Mouse (Mus musculus) lung, postnatal 0 days (tissue): Measurements from ENCODE around the gene Scgb1c1. TPM values are rescaled to one million over a fixed set of nuclear protein-coding genes. Genes with fewer than 3 reads are reported as not detected.

Source experiments
- ATAC-seq: fragments of 200-750 bp; cut with Nextera tagmentation; 2 replicates; pipeline ENCODE4 v1.8.0; 2017; ENCODE audit warnings: moderate library complexity
- DNase-seq: peaks from one replicate; pipeline ENCODE4 v3.0.0-alpha.2; 2016; ENCODE audit warnings: low spot score
- H3K27ac ChIP-seq: fragments of 300-500 bp; sonication (generic); 2 replicates; pipeline ENCODE4 v1.5.1; 2014; ENCODE audit warnings: antibody characterized with exemption, mild to moderate bottlenecking, low read length, mixed read lengths
- H3K27me3 ChIP-seq: fragments of 300-500 bp; sonication (generic); replicated peaks from 2 replicates; pipeline ENCODE4 v1.6.1; 2014; ENCODE audit warnings: low read length, mixed read lengths; ENCODE audit not compliant: insufficient read depth
- H3K36me3 ChIP-seq: fragments of 300-500 bp; sonication (generic); 2 replicates; pipeline ENCODE4 v1.6.1; 2014; ENCODE audit warnings: low read length, mixed read lengths; ENCODE audit not compliant: insufficient read depth
- H3K4me1 ChIP-seq: fragments of 300-500 bp; sonication (generic); 2 replicates; pipeline ENCODE4 v1.6.1; 2014; ENCODE audit warnings: antibody characterized with exemption, low read depth, low read length, mixed read lengths; ENCODE audit not compliant: insufficient read depth
- H3K4me2 ChIP-seq: fragments of 300-500 bp; sonication (generic); replicated peaks from 2 replicates; pipeline ENCODE4 v1.6.1; 2014; ENCODE audit warnings: low read depth, mild to moderate bottlenecking, low read length, moderate library complexity, mixed read lengths
- H3K4me3 ChIP-seq: fragments of 300-500 bp; sonication (generic); 2 replicates; pipeline ENCODE4 v1.5.1; 2014; ENCODE audit warnings: low read depth, low read length
- H3K9ac ChIP-seq: fragments of 300-500 bp; sonication (generic); replicated peaks from 2 replicates; pipeline ENCODE4 v1.6.1; 2014; ENCODE audit warnings: low read depth, mild to moderate bottlenecking
- H3K9me3 ChIP-seq: fragments of 300-500 bp; sonication (generic); 2 replicates; pipeline ENCODE4 v1.6.1; 2016; ENCODE audit warnings: low read length, mixed read lengths
- CTCF ChIP-seq: IDR thresholded peaks from 2 replicates; pipeline ENCODE4 v1.5.1; 2016; ENCODE audit warnings: antibody characterized with exemption, mild to moderate bottlenecking
- EP300 ChIP-seq: IDR thresholded peaks from 2 replicates; pipeline ENCODE4 v1.6.1; 2016; ENCODE audit warnings: antibody characterized with exemption, mild to moderate bottlenecking, control low read depth
- WGBS: fragments of 180-500 bp; shearing (Covaris S2); extraction: QIAGEN DNeasy Blood & Tissue Kit; methylation state at CpG from one replicate; pipeline ENCODE4 v1.1.7; 2014; 5-methylcytosine and 5-hydroxymethylcytosine counted together
- polyA plus RNA-seq: library from polyadenylated mRNA; unstranded; fragments of >200 nt; fragmentation: Nextera tagmentation; extraction: Ambion mirVana; gene quantifications from 2 replicates; pipeline ENCODE4 v1.2.1, GENCODE M21; 2015

Gene Scgb1c1
- polyA plus RNA-seq, 1 experiment from 2014 or later = 27.0 TPM

DNA sequence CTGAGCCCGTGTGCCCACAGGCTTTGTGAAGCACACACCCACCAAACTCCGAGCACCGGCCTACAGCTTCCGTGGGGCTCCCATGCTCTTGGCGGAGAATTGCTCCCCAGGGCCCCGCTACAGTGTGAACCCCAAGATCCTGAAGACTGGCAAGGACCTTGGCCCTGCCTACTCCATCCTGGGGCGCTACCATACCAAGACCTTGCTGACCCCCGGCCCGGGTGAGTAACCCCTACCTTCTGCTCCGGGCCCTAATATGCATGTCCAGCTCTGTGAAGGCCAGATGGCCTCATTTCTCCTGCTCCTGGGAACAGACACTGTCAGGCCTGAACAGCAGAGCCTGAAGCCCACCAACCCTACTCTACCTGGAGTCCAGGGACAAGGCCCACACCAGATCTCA is 3.2 kb downstream of the Scgb1c1 start:
- Histone ChIP-seq H3K4me3 (no peak overlapping the region), H3K9ac (no peak overlapping the region), H3K27ac (no peak overlapping the region), H3K27me3 (no peaks in the 10 kb centered on the region; the same call in 1 of the 2 replicates), H3K4me2 (no peak overlapping the region), H3K36me3 (peaks cover 15% of the 10 kb centered on the region), H3K4me1 (no peaks in the 10 kb centered on the region), H3K9me3 (no peaks in the 10 kb centered on the region)
- no peak for ATAC-seq
- WGBS = 92% methylated on average over 10 of the region's 10 CpGs
- no peak for DNase-seq
- TF ChIP-seq EP300 (no peak), CTCF (no peak)

GRCm38 (mm10) chr7:140851916-140852315 is 6.6 kb downstream of the Scgb1c1 start:
- Histone ChIP-seq H3K4me3 (no peak overlapping the region), H3K4me1 (peaks cover 9% of the 10 kb centered on the region; the same call in 1 of the 2 replicates), H3K4me2 (no peak overlapping the region), H3K27ac (no peak overlapping the region), H3K36me3 (peaks cover 15% of the 10 kb centered on the region), H3K9ac (no peak overlapping the region), H3K27me3 (no peaks in the 10 kb centered on the region), H3K9me3 (no peaks in the 10 kb centered on the region)
- DNase-seq (no peak), ATAC-seq (no peak)
- TF ChIP-seq EP300 (no peak), CTCF (no peak)
- 94% methylated on average over 4 of the region's 4 CpGs for WGBS

DNA sequence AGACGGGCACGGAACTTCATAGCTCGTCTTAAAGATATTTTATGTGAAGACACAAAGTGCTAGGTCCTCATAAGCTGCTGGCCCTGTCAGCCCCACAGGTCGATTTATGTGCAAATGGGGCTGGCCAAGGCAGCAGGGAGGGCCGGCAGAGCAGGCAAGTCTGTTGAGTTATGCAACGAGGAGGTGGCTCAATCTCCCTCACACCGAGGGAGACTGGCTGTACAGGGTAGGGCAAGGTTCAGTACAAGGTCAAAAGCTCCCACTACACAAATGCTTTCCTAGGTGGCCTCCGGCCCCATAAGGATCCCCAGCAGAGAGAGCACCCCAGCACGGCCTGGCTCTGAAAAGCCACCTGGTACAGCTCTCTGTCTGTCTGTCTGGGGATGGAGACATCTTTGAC is 8.0 kb downstream of the Scgb1c1 start:
- Histone ChIP-seq H3K4me3 (no peak overlapping the region), H3K27ac (no peak overlapping the region), H3K4me1 (peaks cover 17% of the 10 kb centered on the region), H3K36me3 (peaks cover 15% of the 10 kb centered on the region), H3K27me3 (no peaks in the 10 kb centered on the region), H3K9me3 (no peaks in the 10 kb centered on the region), H3K4me2 (no peak overlapping the region), H3K9ac (no peak overlapping the region)
- TF ChIP-seq EP300 (no peak), CTCF (no peak)
- ATAC-seq = no peak
- no peak for DNase-seq
- 81% methylated on average over 9 of the region's 9 CpGs for WGBS

GRCm38 (mm10) chr7:140854483-140854882 is 9.1 kb downstream of the Scgb1c1 start:
- DNase-seq = no peak
- peaks cover 15% of the 10 kb centered on the region for H3K36me3 ChIP-seq
- no peaks in the 10 kb centered on the region for H3K27me3 ChIP-seq
- peaks cover 21% of the 10 kb centered on the region for H3K4me1 ChIP-seq
- H3K4me2 ChIP-seq = no peak overlapping the region
- no peaks in the 10 kb centered on the region for H3K9me3 ChIP-seq
- H3K9ac ChIP-seq = no peak overlapping the region
- H3K4me3 ChIP-seq = no peak overlapping the region
- H3K27ac ChIP-seq = no peak overlapping the region
- no peak for ATAC-seq
- TF ChIP-seq EP300 = no peak
- 89% methylated on average over 18 of the region's 18 CpGs for WGBS

GRCm38 (mm10) chr7:140855181-140855580 is 9.8 kb downstream of the Scgb1c1 start:
- ATAC-seq = no peak
- no peak for DNase-seq
- Histone ChIP-seq H3K4me1 (peaks cover 21% of the 10 kb centered on the region), H3K9ac (peak overlapping the region; percentile 60; the same call in 1 of the 2 replicates), H3K27me3 (no peaks in the 10 kb centered on the region), H3K4me3 (peak overlapping the region; percentile 76), H3K27ac (peak overlapping the region; percentile 98), H3K4me2 (peak overlapping the region; percentile 91), H3K9me3 (no peaks in the 10 kb centered on the region), H3K36me3 (peaks cover 15% of the 10 kb centered on the region)
- 70% methylated on average over 9 of the region's 9 CpGs for WGBS
- no peak for TF ChIP-seq CTCF
- TF ChIP-seq EP300 = no peak

GRCm38 (mm10) chr7:140855860-140856784 is 10.8 kb downstream of the Scgb1c1 start, which contains the start of gene Gm45785:
Gene Gm45785 (minus strand): TSS chr7:140856331.
- Histone ChIP-seq H3K36me3 (peaks cover 23% of the 10 kb centered on the region), H3K27ac (peak within 1 kb of the TSS; percentile 98), H3K4me2 (peak within 1 kb of the TSS; percentile 91), H3K27me3 (no peaks in the 10 kb centered on the region), H3K9ac (peak within 1 kb of the TSS; percentile 91), H3K4me3 (peak within 1 kb of the TSS; percentile 76), H3K9me3 (no peaks in the 10 kb centered on the region), H3K4me1 (peaks cover 21% of the 10 kb centered on the region)
- DNase-seq = peak; percentile 99
- peak; percentile 40 for TF ChIP-seq CTCF
- TF ChIP-seq EP300 = peak; percentile 89
- ATAC-seq = peak; percentile 85
- under 1% methylated on average over 51 of the region's 51 CpGs for WGBS
